ENCODE assay signal across 27 mouse cellular contexts in genomic region chr4:86559006-86559405, GRCm38 (mm10). TPM values are rescaled to one million over a fixed set of nuclear protein-coding genes. Genes with fewer than 3 reads are reported as not detected.
DNase-seq lines count a peak whose midpoint lies in the region; TF ChIP-seq lines count a peak whose summit lies in the region.
"Had no signal": no experiment of that assay in that cellular context is flagged by ENCODE, and none has a peak within 500 bp of the region (broad histone marks: within the 10 kb centered on the region; RNA-seq: fewer than 3 reads in every experiment).

No protein-coding gene starts in this region.

- H3K4me3 ChIP-seq in lung, adult 2 months (replicated peaks; ENCODE audit: extremely low read depth, low read depth, low read length), result no peak overlapping the region
- H3K4me3 ChIP-seq in testis, adult 2 months (ENCODE audit: control insufficient read depth, low read depth, low read length), result peak overlapping the region; percentile 83
- H3K4me3 ChIP-seq: embryonic facial prominence, embryonic 10.5 days; embryonic facial prominence, embryonic 12.5 days; forebrain, embryonic 13.5 days; forebrain, embryonic 15.5 days had no signal

- H3K4me1 ChIP-seq in lung, adult 2 months (ENCODE audit: control insufficient read depth, insufficient read depth, low read length), result no peaks in the 10 kb centered on the region
- peaks cover 6% of the 10 kb centered on the region for H3K4me1 ChIP-seq in testis, adult 2 months (ENCODE audit: control insufficient read depth, insufficient read depth, low read length)
- H3K4me1 ChIP-seq: embryonic facial prominence, embryonic 10.5 days; embryonic facial prominence, embryonic 12.5 days; forebrain, embryonic 13.5 days; forebrain, embryonic 15.5 days had no signal

- H3K27me3 ChIP-seq in testis, adult 2 months (ENCODE audit: control insufficient read depth, insufficient read depth, low read length), result no peaks in the 10 kb centered on the region
- H3K27me3 ChIP-seq: CH12.LX; embryonic facial prominence, embryonic 12.5 days; forebrain, embryonic 13.5 days; forebrain, embryonic 15.5 days had no signal

- peak overlapping the region; percentile 57; the same call in 1 of the 2 replicates for H3K27ac ChIP-seq in testis, adult 2 months (ENCODE audit: control insufficient read depth, insufficient read depth, low read depth, low read length)
- H3K27ac ChIP-seq: embryonic facial prominence, embryonic 10.5 days; embryonic facial prominence, embryonic 12.5 days; forebrain, embryonic 13.5 days; forebrain, embryonic 15.5 days had no signal

- no peak for TF ChIP-seq CTCF in lung, adult 2 months (IDR thresholded peaks at IDR 0.05; ENCODE audit: insufficient read depth, low read length)
- no peak for TF ChIP-seq CTCF in testis, adult 2 months (IDR thresholded peaks at IDR 0.05; ENCODE audit: control insufficient read depth, insufficient read depth, insufficient replicate concordance, low read depth, low read length)

- intact Hi-C loops in heart, postnatal 14 days (cut with DNase I), result loop anchor here (5.0 to 10.0 kb wide), 2 partner anchors 133 to 534 kb away; no protein-coding TSS in a partner anchor

- 59% methylated on average over 4 of the region's 4 CpGs for WGBS in lung, adult 2 months

- peak; percentile 54 for DNase-seq in heart, adult 11 months
- DNase-seq in heart, postnatal 14 days, result no peak
- peak; percentile 9 for DNase-seq in lung, postnatal 36 days
- no peak for DNase-seq in lung, adult 2 months
- DNase-seq in testis, postnatal 10 days (ENCODE audit: low spot score), result no peak
- DNase-seq in kidney, postnatal 14 days, result no peak
- DNase-seq: adrenal gland, adult 8-10 months; adrenal gland, postnatal 14 days; adrenal gland, postnatal 36 days; B cell, adult 2 months; cerebellum, adult 11-12 months; cerebellum, adult 2 months; cerebellum, adult 9-10 months; cerebellum, postnatal 10 days; cerebellum, postnatal 25 days had no signal

- TF ChIP-seq POLR2A in lung, adult 2 months (IDR thresholded peaks at IDR 0.05; ENCODE audit: borderline replicate concordance, extremely low read depth, low read depth, low read length), result no peak
- TF ChIP-seq POLR2A in testis, adult 2 months (IDR thresholded peaks at IDR 0.05; ENCODE audit: control insufficient read depth, low read depth, low read length), result no peak

- no peaks in the 10 kb centered on the region for H3K36me3 ChIP-seq in testis, adult 2 months (ENCODE audit: control insufficient read depth, insufficient read depth, low read length)
- H3K36me3 ChIP-seq: embryonic facial prominence, embryonic 10.5 days; embryonic facial prominence, embryonic 12.5 days; forebrain, embryonic 15.5 days; G1E had no signal

RNA-seq across cellular contexts. Expression of gene Saxo1, which starts 0.9 kb away (rescaled TPM):
- total RNA-seq in heart, postnatal 14 days (2021), result not detected
- not detected in 2 replicates for polyA plus RNA-seq in lung, adult 2 months (2012; rRNA removed)
- 87.4 and 95.3 TPM in 2 replicates for polyA plus RNA-seq in testis, adult 2 months (2012; rRNA removed)
- total RNA-seq: adrenal gland, adult 18-20 months; adrenal gland, adult 8-10 months; adrenal gland, postnatal 14 days; adrenal gland, postnatal 36 days; CH12.LX; G1E had no signal
- polyA plus RNA-seq: activated CD4-positive, CD25-positive, alpha-beta regulatory T cell, adult 4 months; CD4-positive, CD25-positive, alpha-beta regulatory T cell, adult 4 months; cerebellum, adult 2 months; embryonic facial prominence, embryonic 10.5 days; embryonic facial prominence, embryonic 12.5 days; forebrain, embryonic 11.5 days; forebrain, embryonic 13.5 days; forebrain, embryonic 15.5 days; G1E; Patski had no signal

RNA-seq across cellular contexts. Expression of gene Rraga, which starts 16.5 kb away (rescaled TPM):
- 10 to 100 TPM; 58.5 to 61.4 TPM for total RNA-seq in heart, postnatal 14 days (2021)
- polyA plus RNA-seq in lung, adult 2 months (2012; rRNA removed), result 42.0 and 43.9 TPM in 2 replicates
- 18.9 and 20.9 TPM in 2 replicates for polyA plus RNA-seq in testis, adult 2 months (2012; rRNA removed)

RNA-seq across cellular contexts. Expression of gene Haus6, which starts 52.8 kb away (rescaled TPM):
- total RNA-seq in heart, postnatal 14 days (2021), result 1 to 10 TPM; 6.1 to 7.5 TPM
- 9.5 and 9.6 TPM in 2 replicates for polyA plus RNA-seq in lung, adult 2 months (2012; rRNA removed)
- 8.8 and 12.2 TPM in 2 replicates for polyA plus RNA-seq in testis, adult 2 months (2012; rRNA removed)

Comparison
In these comparisons a context has a peak if more than half of its experiments do, and no peak if none do; other contexts are left out.
1. DNase-seq: peak in heart, adult 11 months (single experiment) and lung, postnatal 36 days (single experiment); none in heart, postnatal 14 days (0 of 2), lung, adult 2 months (single experiment), testis, postnatal 10 days (single experiment) and kidney, postnatal 14 days (single experiment).
2. RNA of gene Saxo1, which starts 0.9 kb away (polyA plus RNA-seq): 87.4 to 95.3 TPM in testis, adult 2 months; not detected in lung, adult 2 months; every median in the first group is over 10 times any median in the second.